ENCODE assay signal across 8 mouse cellular contexts in genomic region chr8:128359521-128360318, GRCm38 (mm10). TPM values are rescaled to one million over a fixed set of nuclear protein-coding genes. Genes with fewer than 3 reads are reported as not detected.
DNase-seq lines count a peak whose midpoint lies in the region; ATAC-seq and TF ChIP-seq lines count a peak whose summit lies in the region.

No protein-coding gene starts in this region.

- H3K27me3 ChIP-seq in limb, embryonic 12.5 days = peaks cover 15% of the 10 kb centered on the region
- no peaks in the 10 kb centered on the region for H3K27me3 ChIP-seq in midbrain, embryonic 15.5 days (replicated peaks)

- peaks cover 2% of the 10 kb centered on the region; the same call in 1 of the 2 replicates for H3K4me1 ChIP-seq in embryonic fibroblast, embryonic 13.5 days (ENCODE audit: control insufficient read depth, insufficient read depth, low read length)
- peaks cover 30% of the 10 kb centered on the region for H3K4me1 ChIP-seq in limb, embryonic 12.5 days (replicated peaks)
- H3K4me1 ChIP-seq in midbrain, embryonic 15.5 days = peaks cover 45% of the 10 kb centered on the region

- peak; percentile 33 for DNase-seq in layer of hippocampus, adult 11-12 months (ENCODE audit: low spot score)
- no peak for DNase-seq in layer of hippocampus, adult 9-10 months (ENCODE audit: low spot score)
- DNase-seq in NIH3T3 (ENCODE audit: low read depth) = peak; percentile 48
- DNase-seq in heart, postnatal 36 days = peak; percentile 45 to 61
- peak; percentile 63 to 64 for DNase-seq in thymus, postnatal 36 days

- TF ChIP-seq POLR2A in embryonic fibroblast, embryonic 13.5 days (IDR thresholded peaks at IDR 0.05; ENCODE audit: low read depth, low read length) = no peak

- H3K9ac ChIP-seq in limb, embryonic 12.5 days (replicated peaks) = peak overlapping the region; percentile 77
- peak overlapping the region; percentile 85 for H3K9ac ChIP-seq in midbrain, embryonic 15.5 days

- no peaks in the 10 kb centered on the region for H3K9me3 ChIP-seq in limb, embryonic 12.5 days
- H3K9me3 ChIP-seq in midbrain, embryonic 15.5 days = no peaks in the 10 kb centered on the region

- H3K4me3 ChIP-seq in embryonic fibroblast, embryonic 13.5 days (ENCODE audit: insufficient read depth, low read length) = peak overlapping the region; percentile 68
- peak overlapping the region; percentile 76 for H3K4me3 ChIP-seq in limb, embryonic 12.5 days (replicated peaks)
- peak overlapping the region; percentile 83 for H3K4me3 ChIP-seq in midbrain, embryonic 15.5 days

- no peaks in the 10 kb centered on the region for H3K36me3 ChIP-seq in limb, embryonic 12.5 days
- no peaks in the 10 kb centered on the region for H3K36me3 ChIP-seq in midbrain, embryonic 15.5 days (replicated peaks)

- peak overlapping the region; percentile 97 for H3K4me2 ChIP-seq in limb, embryonic 12.5 days
- H3K4me2 ChIP-seq in midbrain, embryonic 15.5 days = peak overlapping the region; percentile 99

- WGBS in limb, embryonic 12.5 days = under 1% methylated on average over 40 of the region's 40 CpGs
- WGBS in midbrain, embryonic 15.5 days = under 1% methylated on average over 40 of the region's 40 CpGs

- no peak for TF ChIP-seq CTCF in embryonic fibroblast, embryonic 13.5 days (IDR thresholded peaks at IDR 0.05; ENCODE audit: borderline replicate concordance, insufficient read depth, low read length)

- intact Hi-C loops in heart, postnatal 36 days (cut with DNase I) = loop anchor here (2.0 to 10.0 kb wide), 8 partner anchors 77 to 1027 kb away; partner anchors contain the start of gene Itgb1

- peak overlapping the region; percentile 86 for H3K27ac ChIP-seq in embryonic fibroblast, embryonic 13.5 days (ENCODE audit: insufficient read depth, low read length)
- H3K27ac ChIP-seq in limb, embryonic 12.5 days = peak overlapping the region; percentile 90
- H3K27ac ChIP-seq in midbrain, embryonic 15.5 days = peak overlapping the region; percentile 93

- ATAC-seq in limb, embryonic 12.5 days (ENCODE audit: insufficient number of reproducible peaks, insufficient read depth, low FRiP score, low TSS enrichment, low read depth) = no peak
- peak; percentile 41 for ATAC-seq in midbrain, embryonic 15.5 days (replicated peaks)

RNA-seq across cellular contexts. Expression of gene Nrp1, which starts 1.3 kb away (rescaled TPM):
- 121 and 194 TPM in 2 replicates for polyA plus RNA-seq in embryonic fibroblast, embryonic 13.5 days (2011; ENCODE audit: insufficient read length, low read depth, missing spikeins)
- 100 to 1,000 TPM; 100 to 116 TPM for total RNA-seq in heart, postnatal 36 days (2021)
- 50.6 and 52.1 TPM in 2 replicates for polyA plus RNA-seq in limb, embryonic 12.5 days (2016; fragmentation: Nextera tagmentation; extraction: Ambion mirVana)
- 77.4 and 89.0 TPM in 2 replicates for polyA plus RNA-seq in midbrain, embryonic 15.5 days (2015; fragmentation: Nextera tagmentation; extraction: Ambion mirVana)
